Mouse (Mus musculus) kidney, embryonic 15.5 days (tissue): ENCODE results near the gene Tmc5. TPM values are rescaled to one million over a fixed set of nuclear protein-coding genes. Genes with fewer than 3 reads are reported as not detected.

ENCODE experiments used
- ATAC-seq: fragments of 200-750 bp; cut with Nextera tagmentation; replicated peaks from 2 replicates; pipeline ENCODE4 v1.8.0; 2017; ENCODE audit warnings: moderate TSS enrichment; ENCODE audit not compliant: low FRiP score
- H3K27ac ChIP-seq: fragments of 300-500 bp; sonication (generic); 2 replicates; pipeline ENCODE4 v1.5.1; 2015; ENCODE audit warnings: mild to moderate bottlenecking, inconsistent platforms
- H3K27me3 ChIP-seq: fragments of 300-500 bp; sonication (generic); 2 replicates; pipeline ENCODE4 v1.6.1; 2015; ENCODE audit warnings: inconsistent platforms
- H3K36me3 ChIP-seq: fragments of 300-500 bp; sonication (generic); 2 replicates; pipeline ENCODE4 v1.6.1; 2015; ENCODE audit warnings: inconsistent platforms
- H3K4me1 ChIP-seq: fragments of 300-500 bp; sonication (generic); 2 replicates; pipeline ENCODE4 v1.6.1; 2015; ENCODE audit warnings: inconsistent platforms
- H3K4me2 ChIP-seq: fragments of 300-500 bp; sonication (generic); 2 replicates; pipeline ENCODE4 v1.6.1; 2015; ENCODE audit warnings: moderate library complexity, mild to moderate bottlenecking, inconsistent platforms
- H3K4me3 ChIP-seq: fragments of 300-500 bp; sonication (generic); replicated peaks from 2 replicates; pipeline ENCODE4 v1.5.1; 2015; ENCODE audit warnings: mild to moderate bottlenecking, inconsistent platforms
- H3K9ac ChIP-seq: fragments of 300-500 bp; sonication (generic); 2 replicates; pipeline ENCODE4 v1.6.1; 2015; ENCODE audit warnings: mild to moderate bottlenecking, inconsistent platforms
- H3K9me3 ChIP-seq: fragments of 300-500 bp; sonication (generic); replicated peaks from 2 replicates; pipeline ENCODE4 v1.6.1; 2016; ENCODE audit warnings: inconsistent platforms
- WGBS: fragments of 180-500 bp; shearing (Covaris S2); methylation state at CpG from one replicate; pipeline ENCODE4 v1.1.7; 2015; ENCODE audit warnings: mixed read lengths; 5-methylcytosine and 5-hydroxymethylcytosine counted together
- polyA plus RNA-seq: library from polyadenylated mRNA; unstranded; fragments of >200 nt; fragmentation: Nextera tagmentation; extraction: Ambion mirVana; gene quantifications from 2 replicates; pipeline ENCODE4 v1.2.1, GENCODE M21; 2015

Tmc5 gene
- polyA plus RNA-seq, 1 experiment from 2014 or later: 0.13 TPM

DNA sequence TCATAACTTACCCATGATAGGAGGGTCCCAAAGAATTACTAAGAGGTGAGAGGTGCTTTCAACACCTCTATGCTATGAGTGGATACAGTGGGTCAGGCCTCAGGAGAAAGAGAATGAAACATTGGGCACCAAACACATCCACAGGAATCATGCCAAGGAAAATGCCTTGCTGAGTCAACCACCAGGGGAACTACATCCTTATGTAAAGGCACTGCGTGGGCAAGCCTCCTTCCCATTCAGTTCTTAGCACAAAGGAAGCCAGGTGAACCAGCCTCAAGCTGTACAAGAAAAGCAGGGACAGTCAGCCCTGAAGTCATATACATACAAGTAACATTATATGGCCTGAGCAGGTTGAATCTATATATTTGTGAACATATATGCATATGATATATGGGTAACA lies 53.8 kb downstream of the Tmc5 start:
- H3K9ac ChIP-seq: no peak overlapping the region
- H3K4me2 ChIP-seq: no peak overlapping the region
- no peak for ATAC-seq
- WGBS: 91% methylated on average over 1 of the region's 1 CpGs
- H3K36me3 ChIP-seq: no peaks in the 10 kb centered on the region
- H3K9me3 ChIP-seq: no peaks in the 10 kb centered on the region
- no peak overlapping the region for H3K27ac ChIP-seq
- H3K4me3 ChIP-seq: no peak overlapping the region
- H3K27me3 ChIP-seq: no peaks in the 10 kb centered on the region
- no peaks in the 10 kb centered on the region for H3K4me1 ChIP-seq

DNA sequence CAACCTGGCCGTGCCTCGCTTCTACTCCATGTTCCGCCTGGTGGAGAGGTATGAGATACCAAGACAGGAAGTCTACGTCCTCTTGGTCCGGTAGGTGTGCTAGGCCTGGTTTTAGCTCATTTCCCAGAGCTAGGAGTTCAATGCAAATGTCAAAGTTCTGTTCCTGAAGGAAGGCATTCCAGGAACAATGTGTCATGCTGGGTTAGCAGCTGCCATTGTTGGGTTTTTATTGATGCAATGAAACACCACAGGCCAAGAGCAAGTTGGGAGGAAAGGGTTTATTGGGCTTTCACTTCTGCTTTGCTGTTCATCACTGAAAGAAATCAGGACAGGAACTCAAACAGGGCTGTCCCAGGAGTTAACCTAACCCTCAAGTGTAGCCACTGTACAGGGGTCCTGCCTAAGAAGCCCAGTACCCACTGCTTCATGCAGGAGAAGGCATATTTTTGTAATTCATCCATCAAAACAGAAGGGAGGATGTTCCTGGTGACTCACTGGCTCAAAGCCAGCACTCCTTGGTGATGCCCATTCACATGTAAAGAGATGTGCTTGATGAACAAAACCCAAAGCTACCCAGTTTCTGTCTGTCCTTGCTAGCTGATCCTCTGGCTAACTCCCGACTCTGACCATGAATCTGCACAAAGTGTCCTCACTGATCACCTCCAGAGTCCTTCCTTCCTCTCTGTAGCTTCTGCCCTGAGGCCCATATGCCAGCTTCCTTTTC lies 55.6 kb downstream of the Tmc5 start:
- no peak for ATAC-seq
- WGBS: 77% methylated on average over 6 of the region's 6 CpGs
- no peak overlapping the region for H3K4me2 ChIP-seq
- no peak overlapping the region for H3K27ac ChIP-seq
- H3K36me3 ChIP-seq: no peaks in the 10 kb centered on the region
- no peak overlapping the region for H3K9ac ChIP-seq
- H3K4me1 ChIP-seq: 0 out of 2 replicates have a peak, but pooled peaks cover 5% of the 10 kb centered on the region
- H3K9me3 ChIP-seq: no peaks in the 10 kb centered on the region
- no peak overlapping the region for H3K4me3 ChIP-seq
- H3K27me3 ChIP-seq: no peaks in the 10 kb centered on the region

DNA sequence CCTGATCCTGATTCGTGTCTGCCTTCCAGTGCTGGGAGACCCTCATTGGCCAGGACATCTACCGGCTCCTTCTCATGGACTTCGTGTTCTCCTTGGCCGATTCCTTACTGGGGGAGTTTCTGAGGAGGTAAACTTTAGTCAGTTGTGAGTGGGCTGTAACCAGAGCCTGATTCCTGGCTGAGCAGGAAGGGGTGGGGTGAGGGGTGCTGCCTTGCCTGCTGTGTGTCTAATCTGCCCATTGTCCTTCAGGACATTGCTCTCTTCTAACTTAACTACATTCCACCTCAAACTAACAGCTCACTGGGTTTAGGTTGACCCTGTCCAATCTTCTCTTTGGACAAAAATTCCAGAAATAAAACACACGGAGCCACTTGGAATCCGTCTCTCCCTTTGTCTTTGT lies 59.6 kb downstream of the Tmc5 start:
- 25% methylated on average over 6 of the region's 6 CpGs for WGBS
- Histone ChIP-seq H3K27ac (no peak overlapping the region), H3K9ac (no peak overlapping the region), H3K4me3 (no peak overlapping the region), H3K4me2 (no peak overlapping the region), H3K36me3 (no peaks in the 10 kb centered on the region), H3K4me1 (0 out of 2 replicates have a peak, but pooled peaks cover 5% of the 10 kb centered on the region), H3K9me3 (no peaks in the 10 kb centered on the region), H3K27me3 (no peaks in the 10 kb centered on the region)
- ATAC-seq: peak; percentile 75

DNA sequence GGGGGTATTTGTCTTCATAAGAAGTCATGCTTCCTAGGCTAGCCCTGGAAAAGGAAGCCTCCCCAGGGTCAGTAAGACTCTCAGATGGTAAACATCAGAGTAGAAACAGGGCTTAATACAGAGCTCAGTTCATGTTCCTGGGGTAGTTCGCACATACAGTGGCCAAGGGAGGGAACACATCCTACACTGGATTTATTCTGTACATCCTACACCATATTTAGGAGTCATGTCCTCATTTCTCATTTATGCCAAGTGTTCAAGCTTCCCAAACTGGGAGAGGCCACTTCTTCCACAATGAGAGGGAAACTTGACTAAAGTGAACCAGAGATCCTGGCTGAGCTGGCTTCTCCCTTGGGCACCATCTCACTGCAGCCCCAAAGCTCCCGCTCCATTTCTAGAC lies 70.7 kb downstream of the Tmc5 start:
- H3K36me3 ChIP-seq: no peaks in the 10 kb centered on the region
- H3K27ac ChIP-seq: no peak overlapping the region
- no peaks in the 10 kb centered on the region for H3K27me3 ChIP-seq
- no peaks in the 10 kb centered on the region for H3K4me1 ChIP-seq
- no peak overlapping the region for H3K4me3 ChIP-seq
- H3K4me2 ChIP-seq: no peak overlapping the region
- 96% methylated on average over 2 of the region's 2 CpGs for WGBS
- no peak for ATAC-seq
- no peaks in the 10 kb centered on the region for H3K9me3 ChIP-seq
- H3K9ac ChIP-seq: no peak overlapping the region

DNA sequence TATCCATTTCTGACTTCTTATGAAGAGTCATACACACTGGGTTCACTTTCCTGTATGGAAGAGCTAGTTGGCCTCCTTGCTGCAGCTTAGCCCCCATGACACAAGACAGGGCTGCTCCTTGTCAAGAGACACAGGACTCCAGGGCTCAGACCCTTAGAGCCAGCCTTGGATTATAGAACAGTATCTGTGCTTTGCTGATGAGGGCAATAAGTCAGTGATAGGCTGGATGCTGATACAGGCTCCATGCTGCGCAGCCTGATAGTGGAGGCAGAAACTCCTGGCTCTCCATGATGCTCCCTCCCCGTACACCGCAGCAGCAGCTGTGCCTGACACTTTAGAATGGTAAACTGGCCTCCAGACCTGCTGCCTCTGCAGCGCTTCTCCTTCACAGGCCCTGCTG lies 73.0 kb downstream of the Tmc5 start:
- H3K36me3 ChIP-seq: no peaks in the 10 kb centered on the region
- H3K4me2 ChIP-seq: no peak overlapping the region
- ATAC-seq: no peak
- H3K9me3 ChIP-seq: no peaks in the 10 kb centered on the region
- H3K9ac ChIP-seq: no peak overlapping the region
- no peak overlapping the region for H3K27ac ChIP-seq
- H3K27me3 ChIP-seq: no peaks in the 10 kb centered on the region
- no peaks in the 10 kb centered on the region for H3K4me1 ChIP-seq
- 63% methylated on average over 4 of the region's 4 CpGs for WGBS
- H3K4me3 ChIP-seq: no peak overlapping the region

DNA sequence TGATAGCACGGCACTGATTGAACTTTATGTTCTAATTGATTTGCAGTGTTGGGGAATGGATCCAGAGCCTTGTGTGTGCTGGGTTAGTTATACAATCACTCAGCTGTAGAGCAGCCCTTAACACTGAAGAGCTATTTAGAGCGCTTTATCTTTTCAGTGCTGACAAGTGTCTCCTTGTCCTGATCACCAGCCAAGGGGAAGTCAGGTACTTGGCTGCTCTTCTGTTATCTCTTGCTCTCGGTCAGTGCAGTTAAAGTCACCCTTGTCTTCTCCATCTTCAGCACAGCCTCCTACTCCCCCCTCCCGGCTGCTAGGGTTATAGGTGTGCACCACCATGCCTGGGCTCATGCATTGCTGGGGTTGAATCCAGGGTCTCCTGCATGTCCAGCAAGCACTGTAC lies 79.7 kb downstream of the Tmc5 start:
- H3K9me3 ChIP-seq: no peaks in the 10 kb centered on the region
- no peaks in the 10 kb centered on the region for H3K27me3 ChIP-seq
- H3K36me3 ChIP-seq: no peaks in the 10 kb centered on the region
- 87% methylated on average over 4 of the region's 4 CpGs for WGBS
- H3K4me3 ChIP-seq: no peak overlapping the region
- no peaks in the 10 kb centered on the region for H3K4me1 ChIP-seq
- no peak overlapping the region for H3K27ac ChIP-seq
- H3K4me2 ChIP-seq: no peak overlapping the region
- ATAC-seq: no peak
- H3K9ac ChIP-seq: no peak overlapping the region

DNA sequence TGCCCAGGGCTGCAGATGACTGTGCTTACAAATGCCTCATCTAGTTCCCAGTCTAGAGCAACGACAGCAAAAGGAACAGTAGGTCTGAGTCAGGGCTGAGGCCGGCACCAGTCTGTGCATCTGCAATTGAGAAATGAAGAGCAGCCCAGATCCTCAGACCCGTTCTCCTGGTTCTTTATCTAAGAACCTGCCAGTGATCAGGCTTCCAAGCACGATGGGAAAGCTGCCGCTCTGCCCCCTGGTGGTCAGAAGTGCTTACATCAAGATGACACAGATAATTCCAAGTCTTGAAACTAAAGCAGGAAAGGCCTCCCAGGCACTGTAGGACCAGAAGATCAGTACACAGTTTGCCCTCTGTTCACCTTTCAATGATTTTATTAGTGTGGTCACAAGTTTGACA lies 91.1 kb downstream of the Tmc5 start:
- ATAC-seq: peak; percentile 44; the same call in 1 of the 2 replicates
- 28% methylated on average over 5 of the region's 5 CpGs for WGBS
- no peak overlapping the region for H3K4me2 ChIP-seq
- no peaks in the 10 kb centered on the region for H3K4me1 ChIP-seq
- peaks cover 63% of the 10 kb centered on the region for H3K36me3 ChIP-seq
- H3K27me3 ChIP-seq: no peaks in the 10 kb centered on the region
- H3K4me3 ChIP-seq: no peak overlapping the region
- H3K9me3 ChIP-seq: no peaks in the 10 kb centered on the region
- H3K9ac ChIP-seq: no peak overlapping the region
- H3K27ac ChIP-seq: no peak overlapping the region

DNA sequence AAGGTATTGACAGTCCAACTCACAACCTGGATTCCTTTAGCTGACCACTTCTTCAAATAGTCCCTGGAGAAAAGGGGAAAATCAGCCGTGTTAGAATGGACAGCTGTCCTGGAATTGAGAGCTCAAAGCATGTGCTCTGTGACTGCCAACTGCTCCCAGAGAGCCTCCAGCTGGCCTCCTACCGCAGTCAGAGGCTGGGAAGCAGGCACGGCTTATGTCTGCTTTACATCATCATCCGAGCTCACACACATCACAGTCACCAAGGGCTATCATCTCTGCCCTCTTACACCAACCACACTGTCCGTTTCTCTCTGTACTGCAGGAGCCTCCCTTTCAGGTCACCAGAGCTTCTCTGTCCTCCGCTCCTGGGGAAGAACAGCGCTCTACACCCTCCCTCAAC lies 92.0 kb downstream of the Tmc5 start:
- ATAC-seq: no peak
- H3K27ac ChIP-seq: no peak overlapping the region
- no peak overlapping the region for H3K9ac ChIP-seq
- no peaks in the 10 kb centered on the region for H3K4me1 ChIP-seq
- WGBS: 93% methylated on average over 7 of the region's 7 CpGs
- H3K9me3 ChIP-seq: no peaks in the 10 kb centered on the region
- H3K4me3 ChIP-seq: no peak overlapping the region
- peaks cover 70% of the 10 kb centered on the region for H3K36me3 ChIP-seq
- no peaks in the 10 kb centered on the region for H3K27me3 ChIP-seq
- H3K4me2 ChIP-seq: no peak overlapping the region

DNA sequence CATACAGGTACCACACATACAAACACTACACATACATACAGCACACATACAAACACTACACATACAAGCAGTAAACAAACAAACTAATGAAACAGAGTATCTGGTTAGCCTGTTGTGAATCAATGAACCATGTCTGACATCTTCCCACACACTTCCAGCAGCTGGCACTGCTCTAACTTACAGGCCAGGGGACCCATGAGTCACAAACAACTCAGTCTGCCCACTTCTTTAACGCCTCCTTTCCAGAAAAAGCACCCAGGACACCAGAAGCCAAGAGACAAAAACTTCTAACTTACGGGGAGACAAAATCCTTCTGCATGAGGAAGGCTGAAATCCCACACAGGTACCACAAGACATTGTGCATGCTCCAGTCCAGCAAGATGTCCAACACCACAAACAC lies 94.2 kb downstream of the Tmc5 start:
- WGBS: 83% methylated on average over 2 of the region's 2 CpGs
- H3K9me3 ChIP-seq: no peaks in the 10 kb centered on the region
- no peak overlapping the region for H3K4me3 ChIP-seq
- no peaks in the 10 kb centered on the region for H3K4me1 ChIP-seq
- H3K9ac ChIP-seq: no peak overlapping the region
- no peaks in the 10 kb centered on the region for H3K27me3 ChIP-seq
- no peak for ATAC-seq
- H3K27ac ChIP-seq: no peak overlapping the region
- peaks cover 91% of the 10 kb centered on the region for H3K36me3 ChIP-seq
- no peak overlapping the region for H3K4me2 ChIP-seq

DNA sequence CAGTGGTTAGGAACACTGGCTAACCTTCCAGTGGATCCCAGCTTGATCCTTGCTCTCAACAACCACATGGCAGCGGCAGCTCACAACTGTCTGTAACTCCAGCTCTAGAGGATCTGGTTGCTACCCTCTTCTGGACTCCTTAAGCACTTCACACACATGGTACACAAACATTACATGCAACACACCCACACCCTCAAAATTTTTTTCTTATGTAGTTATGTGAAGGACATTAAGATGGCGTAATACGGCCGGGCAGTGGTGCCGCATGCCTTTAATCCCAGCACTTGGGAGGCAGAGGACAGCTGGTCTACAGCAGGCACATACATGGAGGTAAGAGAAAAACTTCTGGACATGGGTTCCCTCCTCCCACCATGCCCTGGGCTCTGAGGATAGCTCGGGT lies 99.0 kb downstream of the Tmc5 start:
- no peaks in the 10 kb centered on the region for H3K4me1 ChIP-seq
- no peaks in the 10 kb centered on the region for H3K9me3 ChIP-seq
- WGBS: 93% methylated on average over 6 of the region's 6 CpGs
- no peak overlapping the region for H3K4me2 ChIP-seq
- ATAC-seq: no peak
- no peak overlapping the region for H3K4me3 ChIP-seq
- peaks cover 74% of the 10 kb centered on the region for H3K36me3 ChIP-seq
- no peak overlapping the region for H3K27ac ChIP-seq
- no peaks in the 10 kb centered on the region for H3K27me3 ChIP-seq
- H3K9ac ChIP-seq: no peak overlapping the region

DNA sequence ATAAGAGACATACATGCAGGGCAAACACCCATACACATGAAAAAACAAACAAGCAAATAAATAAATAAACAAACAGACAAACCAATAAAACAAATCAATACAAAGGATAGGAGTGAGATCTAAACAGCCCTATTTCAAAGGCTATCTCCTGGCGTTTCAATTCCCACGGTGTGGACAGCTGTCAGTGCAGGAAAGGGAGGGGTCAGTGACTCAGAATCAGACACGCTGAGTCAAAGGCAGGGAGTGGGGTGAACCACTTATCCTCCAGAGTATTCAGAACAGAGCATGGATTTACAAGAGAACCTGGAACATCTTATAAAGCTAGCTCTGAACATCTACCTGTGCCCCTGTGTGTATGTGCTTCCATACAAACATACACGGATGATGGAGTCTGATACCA lies 100.1 kb downstream of the Tmc5 start:
- Histone ChIP-seq H3K9ac (no peak overlapping the region), H3K4me3 (no peak overlapping the region), H3K9me3 (no peaks in the 10 kb centered on the region), H3K27me3 (no peaks in the 10 kb centered on the region), H3K4me2 (no peak overlapping the region), H3K27ac (no peak overlapping the region), H3K36me3 (peaks cover 67% of the 10 kb centered on the region), H3K4me1 (no peaks in the 10 kb centered on the region)
- 79% methylated on average over 4 of the region's 4 CpGs for WGBS
- ATAC-seq: no peak

DNA sequence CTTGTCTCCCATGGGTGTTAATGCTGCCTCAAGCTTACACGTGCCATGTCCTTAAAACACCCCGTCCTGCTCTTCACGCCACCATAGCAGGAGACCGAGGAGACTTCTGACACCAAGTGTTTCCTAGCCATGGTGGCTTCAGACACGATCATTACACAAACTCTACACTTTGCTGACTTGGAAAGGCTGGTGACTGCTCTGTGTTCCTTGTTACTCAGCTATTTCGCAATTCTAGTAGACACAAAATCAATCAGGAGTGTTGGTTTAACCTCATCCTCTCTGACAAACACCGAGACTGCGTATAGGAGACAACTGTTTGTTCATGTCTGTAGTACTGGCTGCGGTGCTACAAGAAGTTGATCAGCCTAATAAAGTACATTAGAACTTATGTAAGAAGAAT lies 101.8 kb downstream of the Tmc5 start:
- H3K4me3 ChIP-seq: no peak overlapping the region
- no peak overlapping the region for H3K27ac ChIP-seq
- no peak overlapping the region for H3K9ac ChIP-seq
- ATAC-seq: no peak
- peaks cover 8% of the 10 kb centered on the region for H3K4me1 ChIP-seq
- H3K4me2 ChIP-seq: no peak overlapping the region
- whole genome bisulfite sequencing: 89% methylated on average over 9 of the region's 9 CpGs
- H3K9me3 ChIP-seq: no peaks in the 10 kb centered on the region
- H3K27me3 ChIP-seq: no peaks in the 10 kb centered on the region
- H3K36me3 ChIP-seq: peaks cover 57% of the 10 kb centered on the region

DNA sequence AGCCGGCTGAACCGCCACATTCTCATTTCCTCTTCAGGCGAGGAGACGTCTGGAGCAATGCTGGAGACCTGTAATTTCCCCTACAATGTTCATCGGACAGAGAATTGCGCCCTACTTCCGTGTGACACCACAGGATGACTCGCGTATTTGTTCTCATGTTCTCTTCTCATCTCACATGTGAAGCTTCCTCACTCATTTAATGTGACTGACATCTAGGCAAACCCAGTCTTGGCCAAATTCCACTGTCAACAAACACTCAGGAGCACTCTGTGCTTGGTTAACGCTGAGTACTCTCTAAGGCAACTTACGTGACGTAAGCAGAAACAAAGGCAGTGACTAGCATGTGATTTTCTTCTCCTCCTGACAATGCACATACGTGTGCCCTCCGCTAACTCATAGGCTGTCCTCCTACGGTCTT lies 106.1 kb downstream of the Tmc5 start:
- Histone ChIP-seq H3K27ac (no peak overlapping the region), H3K36me3 (peaks cover 16% of the 10 kb centered on the region), H3K4me1 (peaks cover 24% of the 10 kb centered on the region), H3K9me3 (no peaks in the 10 kb centered on the region), H3K4me2 (no peak overlapping the region), H3K9ac (no peak overlapping the region), H3K4me3 (no peak overlapping the region), H3K27me3 (no peaks in the 10 kb centered on the region)
- 83% methylated on average over 15 of the region's 15 CpGs for WGBS
- ATAC-seq: no peak
